Mouse (Mus musculus) stomach, postnatal 0 days (tissue): ENCODE measurements at regions not wholly inside any gene's neighbourhood (a gene's known extent, or its start where the extent isn't known, plus 50 kb on each side); places are given as distances from the start of the nearest gene placed in this dataset.
A peak's percentile ranks its signal among the peaks of the same experiment; 100 is the strongest.

Source experiments
- CTCF ChIP-seq: IDR thresholded peaks from 2 replicates; pipeline ENCODE4 v1.5.1; 2016; ENCODE audit warnings: antibody characterized with exemption, low read depth, mild to moderate bottlenecking, moderate library complexity
- EP300 ChIP-seq: optimal IDR thresholded peaks from 2 replicates; pipeline ENCODE3; 2016; ENCODE audit warnings: antibody characterized with exemption

GRCm38 (mm10) chr8:98381815-98382214 lies 1034.5 kb downstream of the Cdh8 start:
- TF ChIP-seq CTCF = peak; percentile 33
- TF ChIP-seq EP300 = no peak
